Mouse (Mus musculus) bone marrow macrophage, adult 2 months (primary cell): Measurements from ENCODE around the gene Camsap1. TPM values are rescaled to one million over a fixed set of nuclear protein-coding genes. Genes with fewer than 3 reads are reported as not detected.
A peak's percentile ranks its signal among the peaks of the same experiment; 100 is the strongest.

Experiments used
- H3K27ac ChIP-seq: 2 replicates; pipeline ENCODE4 v1.5.1; 2012; ENCODE audit warnings: low read depth, low read length; ENCODE audit not compliant: insufficient read depth
- H3K4me1 ChIP-seq: 2 replicates; pipeline ENCODE4 v1.6.1; 2012; ENCODE audit warnings: low read length; ENCODE audit not compliant: control insufficient read depth, insufficient read depth
- H3K4me3 ChIP-seq: 2 replicates; pipeline ENCODE4 v1.5.1; 2012; ENCODE audit warnings: mild to moderate bottlenecking, low read length, moderate library complexity; ENCODE audit not compliant: insufficient read depth
- CTCF ChIP-seq: IDR thresholded peaks from 2 replicates; pipeline ENCODE4 v1.5.1; 2012; ENCODE audit warnings: low read depth, mild to moderate bottlenecking, low read length, moderate library complexity
- POLR2A ChIP-seq: IDR thresholded peaks from 2 replicates; pipeline ENCODE4 v1.6.1; 2012; ENCODE audit warnings: mild to moderate bottlenecking, low read depth, low read length, borderline replicate concordance
- polyA plus RNA-seq: library from polyadenylated mRNA; stranded (reverse); fragments of >200 nt; gene quantifications from 2 replicates; pipeline ENCODE4 v1.2.4, GENCODE M21; 2012; ENCODE audit not compliant: missing spikeins, insufficient read depth, insufficient read length

The Camsap1 gene
- polyA plus RNA-seq, 1 experiment = 12.0 TPM

- TF ChIP-seq POLR2A (no peak), CTCF (no peak)
- H3K4me1 ChIP-seq = peaks cover 8% of the 10 kb centered on the region
- H3K27ac ChIP-seq = no peak overlapping the region
- no peak overlapping the region for H3K4me3 ChIP-seq
Observed at GRCm38 (mm10) chr2:26013674-26014073, 30.6 kb upstream of the Camsap1 start.

DNA sequence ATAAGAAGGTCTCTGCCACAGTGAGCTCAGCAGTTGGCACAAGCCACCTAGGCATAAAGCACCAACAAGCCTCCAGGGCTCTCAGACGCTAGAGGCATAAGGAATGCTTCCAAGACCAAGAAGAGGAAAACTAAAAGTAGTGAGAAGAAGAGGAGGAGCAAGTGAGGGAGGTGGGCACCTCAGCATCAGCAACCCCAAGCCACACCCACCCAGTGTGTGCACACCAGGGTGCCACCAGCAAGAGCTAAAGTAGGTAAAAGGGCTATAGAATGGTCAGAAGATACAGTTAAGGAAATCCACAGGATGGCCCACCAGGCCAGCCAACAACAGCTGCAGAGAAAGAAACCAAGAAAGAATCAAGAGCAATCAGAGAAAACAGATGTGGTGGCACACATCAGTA is 28.3 kb upstream of the Camsap1 start:
- Histone ChIP-seq H3K27ac (no peak overlapping the region), H3K4me1 (no peaks in the 10 kb centered on the region), H3K4me3 (no peak overlapping the region)
- no peak for TF ChIP-seq CTCF
- TF ChIP-seq POLR2A = no peak

DNA sequence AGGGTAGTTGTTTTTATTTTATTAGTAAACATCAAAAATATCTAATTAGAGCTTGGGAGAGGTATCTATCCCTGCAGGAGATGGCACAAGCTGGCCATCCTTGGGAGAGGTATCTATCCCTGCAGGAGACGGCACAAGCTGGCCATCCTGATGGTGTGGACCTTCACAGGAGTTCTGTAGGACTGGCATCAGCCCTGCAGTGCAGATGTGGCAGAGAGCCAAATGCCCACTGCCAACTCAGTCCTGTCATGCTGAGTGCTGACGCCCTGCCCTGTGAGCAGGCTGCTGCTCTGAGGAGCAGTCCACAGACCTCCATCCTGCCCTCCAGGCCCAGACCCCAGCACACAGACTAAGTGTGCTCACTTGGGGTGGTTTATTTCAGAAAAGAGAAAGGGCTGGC is 18.9 kb upstream of the Camsap1 start:
- Histone ChIP-seq H3K27ac (no peak overlapping the region), H3K4me3 (no peak overlapping the region), H3K4me1 (no peaks in the 10 kb centered on the region)
- TF ChIP-seq CTCF (no peak), POLR2A (no peak)

DNA sequence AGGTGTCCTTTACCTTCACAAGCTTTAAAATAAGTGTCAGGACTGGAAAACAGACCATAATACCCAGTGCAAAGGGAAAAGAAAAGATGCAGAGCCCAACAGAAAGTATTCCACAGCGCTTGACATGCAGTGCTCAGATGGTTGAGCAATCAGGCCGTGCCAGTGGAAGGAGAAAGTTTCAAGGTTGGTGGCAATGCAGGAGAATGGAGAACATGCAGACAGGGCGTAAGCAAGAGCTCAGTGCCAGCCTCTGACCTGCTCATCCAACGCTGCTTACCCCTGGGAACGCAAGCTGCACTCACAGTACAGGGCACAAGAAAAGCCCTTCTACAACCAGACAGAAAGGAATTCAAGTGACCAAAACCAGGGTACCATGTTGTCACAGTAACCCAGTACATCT is 18.1 kb upstream of the Camsap1 start:
- no peak for TF ChIP-seq CTCF
- TF ChIP-seq POLR2A = no peak
- no peaks in the 10 kb centered on the region for H3K4me1 ChIP-seq
- H3K27ac ChIP-seq = no peak overlapping the region
- H3K4me3 ChIP-seq = no peak overlapping the region

GRCm38 (mm10) chr2:25997716-25998115 is 14.6 kb upstream of the Camsap1 start:
- TF ChIP-seq POLR2A (no peak), CTCF (no peak)
- Histone ChIP-seq H3K27ac (no peak overlapping the region), H3K4me3 (no peak overlapping the region), H3K4me1 (peaks cover 6% of the 10 kb centered on the region)

- no peak overlapping the region for H3K4me3 ChIP-seq
- H3K4me1 ChIP-seq = peaks cover 13% of the 10 kb centered on the region
- TF ChIP-seq POLR2A (no peak), CTCF (no peak)
- H3K27ac ChIP-seq = no peak overlapping the region
Observed at GRCm38 (mm10) chr2:25994791-25995190, 11.7 kb upstream of the Camsap1 start.

DNA sequence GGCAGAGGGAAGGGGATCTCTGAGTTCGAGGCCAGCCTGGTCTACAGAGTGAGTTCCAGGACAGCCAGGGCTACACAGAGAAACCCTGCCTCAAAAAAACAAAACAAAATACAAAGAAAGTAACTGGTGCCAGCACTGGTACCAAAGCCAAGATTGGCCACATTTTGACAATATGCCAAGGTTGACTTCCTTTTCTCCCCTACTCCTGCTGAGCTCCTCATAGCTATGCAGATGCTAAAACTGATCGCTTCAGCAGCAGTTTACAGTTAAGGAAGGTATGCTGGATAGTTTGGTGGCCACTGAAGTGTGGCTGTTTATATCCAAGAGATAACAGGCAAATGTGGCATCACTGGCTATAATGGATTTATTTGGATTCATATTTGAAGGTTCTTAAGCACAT is 9.2 kb upstream of the Camsap1 start:
- TF ChIP-seq POLR2A = no peak
- no peak for TF ChIP-seq CTCF
- Histone ChIP-seq H3K4me3 (no peak overlapping the region), H3K4me1 (peaks cover 25% of the 10 kb centered on the region), H3K27ac (0 out of 2 replicates have a peak overlapping the region, but pooled peaks have one; percentile 1)

- peaks cover 25% of the 10 kb centered on the region for H3K4me1 ChIP-seq
- H3K4me3 ChIP-seq = no peak overlapping the region
- TF ChIP-seq CTCF (no peak), POLR2A (no peak)
- H3K27ac ChIP-seq = no peak overlapping the region
Observed at GRCm38 (mm10) chr2:25989651-25990050, 6.6 kb upstream of the Camsap1 start.

GRCm38 (mm10) chr2:25987817-25988216 is 4.7 kb upstream of the Camsap1 start:
- Histone ChIP-seq H3K4me1 (peaks cover 24% of the 10 kb centered on the region), H3K4me3 (no peak overlapping the region), H3K27ac (no peak overlapping the region)
- TF ChIP-seq POLR2A (no peak), CTCF (no peak)

DNA sequence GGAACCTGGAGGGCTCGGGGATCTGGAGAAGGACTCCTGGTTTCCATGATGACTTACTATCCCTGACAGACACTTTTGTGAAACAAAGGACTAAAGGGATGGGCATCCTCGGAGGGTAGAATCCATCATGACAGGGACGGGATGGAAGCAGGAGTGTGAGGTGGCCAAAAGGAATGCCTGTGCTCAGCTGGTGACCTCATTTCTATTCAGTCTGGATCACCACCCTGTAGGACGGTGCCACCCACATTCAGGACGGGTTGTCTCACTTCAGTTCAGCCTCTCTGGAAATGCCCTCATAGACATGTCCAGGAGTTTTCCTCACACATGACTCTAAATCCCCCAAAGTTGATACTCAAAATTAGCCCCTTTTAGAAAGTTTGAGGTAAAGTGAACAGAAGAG is 3.5 kb upstream of the Camsap1 start:
- no peak for TF ChIP-seq POLR2A
- no peak for TF ChIP-seq CTCF
- Histone ChIP-seq H3K4me3 (no peak overlapping the region), H3K27ac (no peak overlapping the region), H3K4me1 (peaks cover 16% of the 10 kb centered on the region)
